Mouse (Mus musculus) G1E (cell line): ENCODE measurements around the gene Acot7. TPM values are rescaled to one million over a fixed set of nuclear protein-coding genes. Genes with fewer than 3 reads are reported as not detected.

Experiments
- ATAC-seq: 2 replicates; pipeline ENCODE4 v1.8.0; 2016; ENCODE audit warnings: mild to moderate bottlenecking; ENCODE audit not compliant: insufficient number of reproducible peaks, poor library complexity, low FRiP score, severe bottlenecking; ENCODE audit errors: extremely low read depth
- DNase-seq: peaks from one replicate; pipeline ENCODE4 v3.0.0; 2012; ENCODE audit warnings: low spot score
- H3K27me3 ChIP-seq: 2 replicates; pipeline ENCODE4 v1.6.1; 2012; ENCODE audit warnings: mild to moderate bottlenecking, low read length, inconsistent platforms; ENCODE audit not compliant: insufficient read depth
- H3K36me3 ChIP-seq: replicated peaks from 2 replicates; pipeline ENCODE3; 2012; ENCODE audit warnings: mild to moderate bottlenecking, inconsistent platforms
- H3K4me1 ChIP-seq: 2 replicates; pipeline ENCODE4 v1.6.1; 2012; ENCODE audit warnings: low read depth, low read length, inconsistent platforms, mixed read lengths; ENCODE audit not compliant: insufficient read depth
- H3K4me3 ChIP-seq: 2 replicates; pipeline ENCODE4 v1.5.1; 2012; ENCODE audit warnings: low read depth, mild to moderate bottlenecking, inconsistent platforms, low read length, moderate library complexity, mixed read lengths
- H3K9me3 ChIP-seq: replicated peaks from 2 replicates; pipeline ENCODE4 v1.6.1; 2012; ENCODE audit warnings: inconsistent platforms
- CTCF ChIP-seq: IDR thresholded peaks from 2 replicates; pipeline ENCODE4 v1.5.1; 2012; ENCODE audit warnings: low read depth, low read length, inconsistent platforms, mixed read lengths
- GATA1 ChIP-seq: IDR thresholded peaks from 2 replicates; pipeline ENCODE4 v1.6.1; 2012; ENCODE audit warnings: borderline replicate concordance, low read length, inconsistent platforms, mixed read lengths
- GATA2 ChIP-seq: IDR thresholded peaks from 2 replicates; pipeline ENCODE4 v1.6.1; 2012; ENCODE audit warnings: low read depth, low read length, inconsistent platforms, borderline replicate concordance
- POLR2AphosphoS5 ChIP-seq: IDR thresholded peaks from 2 replicates; pipeline ENCODE4 v1.6.1; 2012; ENCODE audit warnings: low read depth, low read length, inconsistent platforms; ENCODE audit not compliant: insufficient replicate concordance
- TAL1 ChIP-seq: conservative IDR thresholded peaks from 2 replicates; pipeline ENCODE4 v1.6.1; 2012; ENCODE audit warnings: low read depth, low read length, inconsistent platforms, mixed read lengths
- polyA plus RNA-seq: library from polyadenylated mRNA; stranded (reverse); fragments of >175 nt; gene quantifications from 2 replicates; pipeline ENCODE4 v1.2.3, GENCODE M21; 2012
- total RNA-seq, 2 experiments: library from RNA; stranded (forward) in 1 of 2; stranded (reverse) in 1 of 2; fragments of 200-1000 nt in 1 of 2; fragments of >200 nt in 1 of 2; fragmentation: Nextera tagmentation in 1 of 2; gene quantifications; 2 replicates each; pipeline ENCODE4 v1.2.3; 2014 to 2017

Acot7 gene
- total and polyA plus RNA-seq, 3 experiments, result 17.6 to 51.1 (median 22.1) TPM

- ATAC-seq (no peak), DNase-seq (no peak)
- no peaks in the 10 kb centered on the region for H3K4me1 ChIP-seq
- peaks cover 11% of the 10 kb centered on the region; the same call in 1 of the 2 replicates for H3K27me3 ChIP-seq
- no peak for TF ChIP-seq POLR2AphosphoS5
- no peak for TF ChIP-seq CTCF
- TF ChIP-seq GATA1, result no peak
- no peak for TF ChIP-seq GATA2
- TF ChIP-seq TAL1, result no peak
- no peak overlapping the region for H3K4me3 ChIP-seq
- H3K36me3 ChIP-seq, result no peaks in the 10 kb centered on the region
- H3K9me3 ChIP-seq, result peaks cover 14% of the 10 kb centered on the region
These were observed 139.7 kb downstream of the Acot7 start for GRCm38 (mm10) chr4:152317631-152318033.

- ATAC-seq (no peak), DNase-seq (no peak)
- peaks cover 14% of the 10 kb centered on the region for H3K9me3 ChIP-seq
- H3K36me3 ChIP-seq, result no peaks in the 10 kb centered on the region
- peaks cover 11% of the 10 kb centered on the region; the same call in 1 of the 2 replicates for H3K27me3 ChIP-seq
- H3K4me3 ChIP-seq, result no peak within 1 kb of the TSS
- TF ChIP-seq CTCF, result no peak
- TF ChIP-seq GATA2, result no peak
- TF ChIP-seq TAL1, result no peak
- TF ChIP-seq GATA1, result no peak
- no peak for TF ChIP-seq POLR2AphosphoS5
- no peaks in the 10 kb centered on the region for H3K4me1 ChIP-seq
These were observed 140.7 kb downstream of the Acot7 start, which contains the start of gene Rnf207 for GRCm38 (mm10) chr4:152318517-152319234. Rnf207 (minus strand) TSS chr4:152318993.

Other genes starting within 250 kb of the Acot7 start
- 40.5 and 51.1 TPM in 2 replicates for gene Dnajc11, start 244.4 kb upstream of the Acot7 start, total RNA-seq (2014; fragmentation: Nextera tagmentation)
- 69.6 and 97.1 TPM in 2 replicates for gene Dnajc11, start 244.4 kb upstream of the Acot7 start, total RNA-seq (2017)
- 43.7 and 67.2 TPM in 2 replicates for gene Dnajc11, start 244.4 kb upstream of the Acot7 start, polyA plus RNA-seq
- 2.0 and 3.0 TPM in 2 replicates for gene Thap3, start 189.1 kb upstream of the Acot7 start, total RNA-seq (2014; fragmentation: Nextera tagmentation)
- 0.82 and 1.6 TPM in 2 replicates for gene Thap3, start 189.1 kb upstream of the Acot7 start, total RNA-seq (2017)
- gene Thap3, start 189.1 kb upstream of the Acot7 start, polyA plus RNA-seq, result 4.2 and 5.5 TPM in 2 replicates
- 2.9 and 3.7 TPM in 2 replicates for gene Phf13, start 181.9 kb upstream of the Acot7 start, total RNA-seq (2014; fragmentation: Nextera tagmentation)
- gene Phf13, start 181.9 kb upstream of the Acot7 start, total RNA-seq (2017), result 2.0 and 2.3 TPM in 2 replicates
- 5.4 and 6.6 TPM in 2 replicates for gene Phf13, start 181.9 kb upstream of the Acot7 start, polyA plus RNA-seq
- gene Klhl21, start 169.3 kb upstream of the Acot7 start, total RNA-seq (2014; fragmentation: Nextera tagmentation), result 2.4 and 4.1 TPM in 2 replicates
- gene Klhl21, start 169.3 kb upstream of the Acot7 start, total RNA-seq (2017), result 3.8 and 4.4 TPM in 2 replicates
- 12.2 and 13.5 TPM in 2 replicates for gene Klhl21, start 169.3 kb upstream of the Acot7 start, polyA plus RNA-seq
- 13.9 and 24.5 TPM in 2 replicates for gene Zbtb48, start 150.5 kb upstream of the Acot7 start, total RNA-seq (2014; fragmentation: Nextera tagmentation)
- 9.3 and 9.8 TPM in 2 replicates for gene Zbtb48, start 150.5 kb upstream of the Acot7 start, total RNA-seq (2017)
- 12.4 and 13.4 TPM in 2 replicates for gene Zbtb48, start 150.5 kb upstream of the Acot7 start, polyA plus RNA-seq
- 0.24 TPM in 1 of 2 replicates, not detected in the other for gene Tas1r1, start 139.6 kb upstream of the Acot7 start, total RNA-seq (2014; fragmentation: Nextera tagmentation)
- gene Tas1r1, start 139.6 kb upstream of the Acot7 start, total RNA-seq (2017), result 0.06 and 0.27 TPM in 2 replicates
- 0.02 and 0.04 TPM in 2 replicates for gene Tas1r1, start 139.6 kb upstream of the Acot7 start, polyA plus RNA-seq
- gene Nol9, start 138.8 kb upstream of the Acot7 start, total RNA-seq (2014; fragmentation: Nextera tagmentation), result 47.5 and 58.2 TPM in 2 replicates
- gene Nol9, start 138.8 kb upstream of the Acot7 start, total RNA-seq (2017), result 34.2 and 35.1 TPM in 2 replicates
- gene Nol9, start 138.8 kb upstream of the Acot7 start, polyA plus RNA-seq, result 63.5 and 96.9 TPM in 2 replicates
- 0.87 and 3.9 TPM in 2 replicates for gene Plekhg5, start 105.6 kb upstream of the Acot7 start, total RNA-seq (2014; fragmentation: Nextera tagmentation)
- gene Plekhg5, start 105.6 kb upstream of the Acot7 start, total RNA-seq (2017), result 1.6 and 1.7 TPM in 2 replicates
- gene Plekhg5, start 105.6 kb upstream of the Acot7 start, polyA plus RNA-seq, result 4.0 and 4.1 TPM in 2 replicates
- gene Tnfrsf25, start 62.2 kb upstream of the Acot7 start, total RNA-seq (2014; fragmentation: Nextera tagmentation), result not detected in 2 replicates
- gene Tnfrsf25, start 62.2 kb upstream of the Acot7 start, total RNA-seq (2017), result 0.29 TPM in 1 of 2 replicates, not detected in the other
- not detected in 2 replicates for gene Tnfrsf25, start 62.2 kb upstream of the Acot7 start, polyA plus RNA-seq
- 9.3 and 16.4 TPM in 2 replicates for gene Espn, start 25.8 kb upstream of the Acot7 start, total RNA-seq (2014; fragmentation: Nextera tagmentation)
- gene Espn, start 25.8 kb upstream of the Acot7 start, total RNA-seq (2017), result 4.2 and 4.3 TPM in 2 replicates
- 48.0 and 61.7 TPM in 2 replicates for gene Espn, start 25.8 kb upstream of the Acot7 start, polyA plus RNA-seq
- gene Hes2, start 19.3 kb upstream of the Acot7 start, total RNA-seq (2014; fragmentation: Nextera tagmentation), result not detected in 2 replicates
- 0.33 and 0.46 TPM in 2 replicates for gene Hes2, start 19.3 kb upstream of the Acot7 start, total RNA-seq (2017)
- gene Hes2, start 19.3 kb upstream of the Acot7 start, polyA plus RNA-seq, result 0.04 and 0.18 TPM in 2 replicates
- gene Gpr153, start 96.1 kb downstream of the Acot7 start, total RNA-seq (2014; fragmentation: Nextera tagmentation), result not detected in 2 replicates
- gene Gpr153, start 96.1 kb downstream of the Acot7 start, total RNA-seq (2017), result 0.05 TPM in 1 of 2 replicates, not detected in the other
- 0.03 and 0.09 TPM in 2 replicates for gene Gpr153, start 96.1 kb downstream of the Acot7 start, polyA plus RNA-seq
- not detected in 2 replicates for gene Hes3, start 113.5 kb downstream of the Acot7 start, total RNA-seq (2014; fragmentation: Nextera tagmentation)
- gene Hes3, start 113.5 kb downstream of the Acot7 start, total RNA-seq (2017), result not detected in 2 replicates
- gene Hes3, start 113.5 kb downstream of the Acot7 start, polyA plus RNA-seq, result not detected in 2 replicates
- gene Icmt, start 119.1 kb downstream of the Acot7 start, total RNA-seq (2014; fragmentation: Nextera tagmentation), result 19.0 and 21.9 TPM in 2 replicates
- 21.5 and 24.6 TPM in 2 replicates for gene Icmt, start 119.1 kb downstream of the Acot7 start, total RNA-seq (2017)
- 19.0 TPM in 2 replicates for gene Icmt, start 119.1 kb downstream of the Acot7 start, polyA plus RNA-seq
- not detected in 2 replicates for gene Rnf207, start 140.9 kb downstream of the Acot7 start, total RNA-seq (2014; fragmentation: Nextera tagmentation)
- gene Rnf207, start 140.9 kb downstream of the Acot7 start, total RNA-seq (2017), result 0.11 and 0.52 TPM in 2 replicates
- gene Rnf207, start 140.9 kb downstream of the Acot7 start, polyA plus RNA-seq, result not detected in 2 replicates
- 543 and 552 TPM in 2 replicates for gene Rpl22, start 147.6 kb downstream of the Acot7 start, total RNA-seq (2014; fragmentation: Nextera tagmentation)
- gene Rpl22, start 147.6 kb downstream of the Acot7 start, total RNA-seq (2017), result 1,450 and 1,748 TPM in 2 replicates
- 38.3 and 54.2 TPM in 2 replicates for gene Rpl22, start 147.6 kb downstream of the Acot7 start, polyA plus RNA-seq
- gene Chd5, start 160.5 kb downstream of the Acot7 start, total RNA-seq (2014; fragmentation: Nextera tagmentation), result not detected in 2 replicates
- under 0.01 TPM in 2 replicates for gene Chd5, start 160.5 kb downstream of the Acot7 start, total RNA-seq (2017)
- 0.01 TPM in 2 replicates for gene Chd5, start 160.5 kb downstream of the Acot7 start, polyA plus RNA-seq